Mouse (Mus musculus) liver, embryonic 14.5 days (tissue): ENCODE results near the gene Hist1h2bp. TPM values are rescaled to one million over a fixed set of nuclear protein-coding genes. Genes with fewer than 3 reads are reported as not detected.
"Not testable (repeated sequence)": the region's sequence is repeated elsewhere in the genome, so short reads cannot be mapped to it uniquely, and the experiment has no call there.

ENCODE experiments used
- ATAC-seq: fragments of 200-750 bp; cut with Nextera tagmentation; 2 replicates; pipeline ENCODE4 v1.8.0; 2017; ENCODE audit warnings: moderate number of reproducible peaks, mild to moderate bottlenecking, moderate library complexity; ENCODE audit not compliant: insufficient read depth
- DNase-seq, 3 experiments: peaks; one replicate each; pipeline ENCODE4 v3.0.0-alpha.2; 2012 to 2013; ENCODE audit warnings: low read depth in 3 of 3, low spot score in 3 of 3
- H3K27ac ChIP-seq: fragments of 300-500 bp; sonication (generic); 2 replicates; pipeline ENCODE4 v1.5.1; 2014; ENCODE audit warnings: moderate library complexity, mild to moderate bottlenecking, control low read depth, inconsistent platforms
- H3K27me3 ChIP-seq: fragments of 300-500 bp; sonication (generic); 2 replicates; pipeline ENCODE4 v1.6.1; 2014; ENCODE audit warnings: mild to moderate bottlenecking, low read length, moderate library complexity; ENCODE audit not compliant: control insufficient read depth, insufficient read depth
- H3K36me3 ChIP-seq: fragments of 300-500 bp; sonication (generic); replicated peaks from 2 replicates; pipeline ENCODE4 v1.6.1; 2014; ENCODE audit warnings: low read depth; ENCODE audit not compliant: control insufficient read depth, insufficient read depth
- H3K4me1 ChIP-seq, 2 experiments: fragments of 200-500 bp in 1 of 2; fragments of 300-500 bp in 1 of 2; sonication (generic) in 1 of 2; replicated peaks; 2 replicates each; pipeline ENCODE4 v1.6.1; 2012 to 2014; ENCODE audit warnings: antibody characterized with exemption in 1 of 2, inconsistent platforms in 1 of 2, low read length in 1 of 2; ENCODE audit not compliant: control insufficient read depth in 2 of 2, insufficient read depth in 2 of 2
- H3K4me2 ChIP-seq: fragments of 300-500 bp; sonication (generic); 2 replicates; pipeline ENCODE4 v1.6.1; 2014; ENCODE audit warnings: low read depth, mild to moderate bottlenecking, control low read depth, moderate library complexity
- H3K4me3 ChIP-seq, 2 experiments: fragments of 200-500 bp in 1 of 2; fragments of 300-500 bp in 1 of 2; sonication (generic) in 1 of 2; 2 replicates each; pipeline ENCODE4 v1.5.1; 2012 to 2014; ENCODE audit warnings: low read depth in 2 of 2, low read length in 2 of 2, mild to moderate bottlenecking in 2 of 2, control low read depth in 1 of 2, inconsistent platforms in 1 of 2, moderate library complexity in 1 of 2; ENCODE audit not compliant: insufficient read depth in 1 of 2
- H3K9ac ChIP-seq: fragments of 300-500 bp; sonication (generic); replicated peaks from 2 replicates; pipeline ENCODE4 v1.6.1; 2014; ENCODE audit warnings: mild to moderate bottlenecking, control low read depth, moderate library complexity
- H3K9me3 ChIP-seq: fragments of 300-500 bp; sonication (generic); 2 replicates; pipeline ENCODE4 v1.6.1; 2016; ENCODE audit warnings: low read length, mixed read lengths; ENCODE audit not compliant: control insufficient read depth
- CTCF ChIP-seq: IDR thresholded peaks from 2 replicates; pipeline ENCODE4 v1.5.1; 2016; ENCODE audit warnings: antibody characterized with exemption, low read depth, control low read depth
- EP300 ChIP-seq: IDR thresholded peaks from 2 replicates; pipeline ENCODE4 v1.6.1; 2016; ENCODE audit warnings: antibody characterized with exemption, low read depth
- WGBS: fragments of 180-500 bp; shearing (Covaris S2); extraction: QIAGEN DNeasy Blood & Tissue Kit; methylation state at CpG from one replicate; pipeline ENCODE4 v1.1.7; 2014; ENCODE audit not compliant: insufficient replicate concordance; 5-methylcytosine and 5-hydroxymethylcytosine counted together
- polyA plus RNA-seq, 2 experiments: library from polyadenylated mRNA; depleted of rRNA in 1 of 2; stranded (reverse) in 1 of 2; unstranded in 1 of 2; fragments of >200 nt; fragmentation: Nextera tagmentation in 1 of 2; extraction: Ambion mirVana in 1 of 2; gene quantifications; 2 replicates each; pipeline versions ENCODE4 v1.2.1 to v1.2.3; 2012 to 2014

The Hist1h2bp gene
- polyA plus RNA-seq, 2 experiments: 2.6 to 3.0 TPM

DNA sequence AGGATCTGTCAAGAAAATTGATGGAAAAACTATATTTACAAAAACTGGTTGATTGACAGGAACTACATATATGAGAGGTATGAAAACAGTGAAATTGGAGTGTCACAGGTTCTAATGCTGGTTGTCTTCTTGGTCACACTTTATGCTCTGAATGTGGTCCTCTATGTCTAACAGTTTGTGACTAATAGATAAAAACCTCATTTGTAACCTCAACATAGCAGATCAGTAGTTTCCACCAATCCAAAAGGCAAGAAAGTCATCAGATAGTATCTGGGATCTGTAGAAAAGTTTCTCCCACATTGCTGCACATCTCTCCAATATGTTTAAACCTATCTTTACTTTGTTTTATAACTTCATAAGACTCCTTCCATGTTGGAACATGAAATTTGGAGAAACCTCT is 35.8 kb upstream of the Hist1h2bp start:
- peak overlapping the region; percentile 97 for H3K27ac ChIP-seq
- peak overlapping the region; percentile 79 for H3K4me2 ChIP-seq
- ATAC-seq: no peak
- TF ChIP-seq EP300: no peak
- TF ChIP-seq CTCF: no peak
- H3K9ac ChIP-seq: peak overlapping the region; percentile 96
- DNase-seq: no peak
- H3K4me3 ChIP-seq: peak overlapping the region in 1 of 2 experiments; percentile 61; a peak in 1 of 4 replicates
- no peaks in the 10 kb centered on the region for H3K9me3 ChIP-seq
- H3K36me3 ChIP-seq: no peaks in the 10 kb centered on the region
- peaks cover 9 to 15% of the 10 kb centered on the region in 2 experiments for H3K4me1 ChIP-seq
- H3K27me3 ChIP-seq: no peaks in the 10 kb centered on the region

DNA sequence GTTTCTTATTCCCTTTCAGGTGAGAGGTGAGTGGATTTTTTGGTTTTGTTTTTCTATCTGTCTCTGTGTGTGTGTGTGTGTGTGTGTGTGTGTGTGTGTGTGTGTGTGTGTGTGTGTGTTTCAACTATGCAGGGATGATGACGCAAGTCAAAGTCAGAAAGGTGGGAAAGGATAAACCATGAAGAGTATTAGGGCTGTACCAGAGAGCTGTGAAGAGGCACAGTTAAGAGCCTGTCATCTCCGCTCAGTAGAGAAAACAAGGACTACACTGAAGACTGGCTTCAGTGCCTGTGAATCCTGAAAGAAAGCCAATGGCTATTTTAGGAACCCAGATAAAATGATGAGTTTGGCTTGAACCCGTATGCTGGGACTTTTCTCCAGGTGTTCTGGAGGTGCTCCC is 35.4 kb upstream of the Hist1h2bp start:
- DNase-seq (no peak), ATAC-seq (no peak)
- no peak for TF ChIP-seq CTCF
- TF ChIP-seq EP300: no peak
- no peaks in the 10 kb centered on the region for H3K9me3 ChIP-seq
- peaks cover 9 to 17% of the 10 kb centered on the region in 2 experiments for H3K4me1 ChIP-seq
- H3K27ac ChIP-seq: peak overlapping the region; percentile 97
- peak overlapping the region; percentile 42 to 61; a peak in 3 of 4 replicates for H3K4me3 ChIP-seq
- no peaks in the 10 kb centered on the region for H3K36me3 ChIP-seq
- H3K4me2 ChIP-seq: peak overlapping the region; percentile 79
- 34% methylated on average over 3 of the region's 3 CpGs for WGBS
- H3K27me3 ChIP-seq: no peaks in the 10 kb centered on the region
- H3K9ac ChIP-seq: peak overlapping the region; percentile 96

GRCm38 (mm10) chr13:21752356-21752755 is 34.9 kb upstream of the Hist1h2bp start:
- Histone ChIP-seq H3K9ac (peak overlapping the region; percentile 96), H3K9me3 (no peaks in the 10 kb centered on the region), H3K4me3 (peak overlapping the region; percentile 61 to 62), H3K27me3 (no peaks in the 10 kb centered on the region), H3K36me3 (no peaks in the 10 kb centered on the region), H3K4me1 (peaks cover 9 to 14% of the 10 kb centered on the region in 2 experiments), H3K27ac (peak overlapping the region; percentile 97), H3K4me2 (peak overlapping the region; percentile 79)
- TF ChIP-seq EP300 (0 out of 2 replicates have a peak, but pooled peaks have one; percentile 2), CTCF (no peak)
- WGBS: 35% methylated on average over 3 of the region's 3 CpGs
- DNase-seq (peak in 2 of 3 experiments; percentile 39 to 56), ATAC-seq (no peak)

DNA sequence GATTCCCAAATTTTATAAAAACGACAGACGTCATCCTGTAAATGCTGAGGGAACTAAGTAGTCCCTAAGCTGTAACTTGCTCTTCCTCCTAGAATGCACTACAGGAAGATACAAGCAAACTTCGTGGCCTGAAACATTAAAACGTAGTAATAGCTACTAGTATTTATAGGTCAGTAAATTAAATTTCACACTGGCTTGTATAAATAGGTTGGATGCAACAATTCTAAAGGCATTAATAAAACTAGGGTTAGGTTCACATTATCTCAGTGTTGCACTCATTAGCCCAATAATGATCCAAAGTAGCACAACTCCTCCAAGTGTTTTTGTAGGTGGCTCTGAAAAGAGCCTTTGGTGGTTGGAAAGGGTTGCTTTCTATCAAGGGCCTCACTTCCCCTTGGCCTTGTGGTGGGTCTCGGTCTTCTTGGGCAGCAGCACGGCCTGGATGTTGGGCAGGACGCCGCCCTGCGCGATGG is 34.2 kb upstream of the Hist1h2bp start:
- Histone ChIP-seq H3K9me3 (no peaks in the 10 kb centered on the region), H3K9ac (peak overlapping the region; percentile 96), H3K36me3 (no peaks in the 10 kb centered on the region), H3K4me3 (peak overlapping the region; percentile 61 to 66), H3K27ac (peak overlapping the region; percentile 97), H3K4me1 (peaks cover 9 to 12% of the 10 kb centered on the region in 2 experiments), H3K4me2 (peak overlapping the region; percentile 79), H3K27me3 (no peaks in the 10 kb centered on the region)
- no peak; the same call in 1 of the 2 replicates for TF ChIP-seq EP300
- TF ChIP-seq CTCF: no peak; the same call in 1 of the 2 replicates
- ATAC-seq (no peak), DNase-seq (peak in 2 of 3 experiments; percentile 45 to 63)
- WGBS: 1% methylated on average over 10 of the region's 10 CpGs

GRCm38 (mm10) chr13:21753524-21754285 is 33.6 kb upstream of the Hist1h2bp start, which contains the start of the genes Hist1h2ak and Hist1h2bn:
Gene Hist1h2ak (minus strand): TSS chr13:21753827.
Gene Hist1h2bn (plus strand): TSS chr13:21754123.
- ATAC-seq: peak; percentile 82
- peak; percentile 58; the same call in 1 of the 2 replicates for TF ChIP-seq CTCF
- peak; percentile 75 for TF ChIP-seq EP300
- WGBS: under 1% methylated on average over 38 of the region's 50 CpGs

More at GRCm38 (mm10) chr13:21753524-21754285, 33.6 kb upstream of the Hist1h2bp start, which contains the start of the genes Hist1h2ak and Hist1h2bn:
- Histone ChIP-seq H3K4me2 (peak within 1 kb of the TSS; percentile 79), H3K4me1 (peaks cover 9 to 12% of the 10 kb centered on the region in 2 experiments), H3K4me3 (peak within 1 kb of the TSS; percentile 62 to 66), H3K9ac (peak within 1 kb of the TSS; percentile 96), H3K27ac (peak within 1 kb of the TSS; percentile 99)
- DNase-seq: peak; percentile 97
- H3K36me3 ChIP-seq, H3K9me3 ChIP-seq, H3K27me3 ChIP-seq: not testable (repeated sequence)
